Mouse (Mus musculus) embryo, embryonic 11 days (tissue): Measurements from ENCODE around the gene Prr3.
"Not testable (repeated sequence)": the region's sequence is repeated elsewhere in the genome, so short reads cannot be mapped to it uniquely, and the experiment has no call there.

Experiments
- DNase-seq: peaks from one replicate; pipeline ENCODE4 v3.0.0-alpha.2; 2015

Gene Prr3

GRCm38 (mm10) chr17:35935763-35936162 is 44.3 kb downstream of the Prr3 start:
- DNase-seq, result not testable (repeated sequence)

- no peak for DNase-seq
These were observed 47.4 kb downstream of the Prr3 start for GRCm38 (mm10) chr17:35932608-35933007.

DNA sequence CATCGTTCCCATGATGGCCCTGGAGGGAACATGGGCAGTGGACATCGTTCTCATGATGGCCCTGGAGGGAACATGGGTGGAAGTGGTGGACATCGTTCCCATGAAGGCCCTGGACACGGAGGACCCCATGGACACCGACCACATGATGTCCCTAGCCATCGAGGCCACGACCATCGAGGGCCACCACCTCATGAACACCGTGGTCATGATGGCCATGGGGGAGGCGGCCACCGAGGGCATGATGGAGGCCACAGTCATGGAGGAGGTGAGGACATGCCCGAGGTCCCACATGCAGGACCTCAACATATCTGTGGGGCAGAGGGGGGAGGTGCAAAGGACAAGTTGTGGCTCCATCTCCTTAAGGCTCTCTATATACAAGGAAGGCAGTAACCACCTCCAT is 49.4 kb downstream of the Prr3 start:
- no peak for DNase-seq

DNA sequence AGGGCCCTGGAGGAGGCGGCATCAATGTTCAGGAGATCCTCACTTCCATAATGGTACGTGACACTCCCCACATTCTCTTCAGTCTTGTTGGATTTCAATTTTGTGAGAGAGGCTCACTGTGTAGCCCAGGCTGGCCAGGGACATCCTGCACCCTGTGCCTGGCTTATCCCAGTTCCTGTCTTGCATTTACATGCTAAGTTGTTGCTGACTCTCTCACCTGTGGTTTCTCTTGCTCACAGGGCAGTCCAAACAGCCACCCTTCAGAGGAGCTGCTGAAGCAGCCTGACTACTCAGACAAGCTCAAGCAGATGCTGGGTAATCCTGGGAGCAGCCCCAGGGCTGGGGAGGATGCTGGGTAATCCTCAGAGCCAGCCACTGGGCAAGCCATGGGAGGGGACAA is 50.5 kb downstream of the Prr3 start:
- no peak for DNase-seq

DNA sequence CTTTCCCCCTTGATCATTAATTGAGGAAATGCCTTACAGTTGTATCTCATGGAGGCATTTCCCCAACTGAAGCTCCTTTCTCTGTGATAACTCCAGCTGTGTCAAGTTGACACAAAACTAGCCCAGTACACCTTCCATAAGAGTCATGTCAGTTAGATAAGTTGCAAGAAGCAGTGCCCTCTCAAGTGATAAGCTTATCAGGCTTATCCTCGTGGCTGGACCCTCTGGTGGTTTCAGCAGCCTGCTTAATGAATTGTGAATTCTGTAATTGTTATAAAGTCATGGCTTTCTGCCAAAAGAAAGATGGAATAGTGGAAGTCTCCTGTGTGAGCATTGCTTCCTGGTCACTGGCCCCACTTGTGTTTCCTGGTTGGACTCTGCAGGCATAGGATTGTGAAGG is 52.6 kb downstream of the Prr3 start:
- DNase-seq, result no peak

DNA sequence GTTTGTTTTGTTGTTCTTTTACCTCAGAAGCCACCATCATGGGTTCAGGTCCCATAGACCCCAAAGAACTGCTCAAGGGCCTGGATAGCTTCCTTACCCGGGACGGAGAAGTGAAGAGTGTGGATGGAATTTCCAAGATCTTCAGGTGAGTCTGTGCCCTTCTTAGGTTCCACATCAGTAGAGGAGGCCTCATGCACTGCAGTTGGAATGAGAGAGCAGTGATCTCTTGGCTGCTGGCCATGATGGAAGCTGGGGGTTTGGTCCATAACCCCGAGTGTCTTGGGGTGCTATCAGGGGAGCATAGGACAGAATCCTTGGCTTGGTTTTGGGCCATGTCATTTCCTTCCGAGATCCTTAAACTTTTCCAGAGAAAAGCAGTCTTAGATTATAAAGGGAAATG is 56.8 kb downstream of the Prr3 start:
- DNase-seq, result no peak

DNA sequence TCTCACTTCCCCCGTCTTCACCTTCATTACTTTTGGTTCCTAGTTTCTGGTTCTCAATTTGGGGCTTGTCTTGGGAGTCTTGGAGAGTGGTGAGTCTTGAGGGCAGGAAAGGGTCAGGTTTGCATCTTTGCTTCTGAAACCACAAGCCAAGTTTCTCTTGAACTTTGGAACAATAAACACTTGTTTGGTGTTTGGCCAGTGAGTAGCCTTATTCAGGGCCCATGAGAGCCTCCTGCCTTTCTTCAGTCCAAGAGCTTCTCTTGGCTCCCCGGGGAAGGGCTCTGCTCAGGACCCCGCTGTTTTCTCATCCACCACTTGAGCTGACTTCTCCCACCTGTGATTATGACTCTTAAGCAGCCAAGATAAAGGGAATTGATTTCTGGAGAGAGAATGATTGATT is 57.5 kb downstream of the Prr3 start:
- DNase-seq, result no peak
